Mouse (Mus musculus) cortical plate, adult 2 months (tissue): ENCODE results near the gene 0610010K14Rik.

ENCODE experiments used
- CTCF ChIP-seq: fragments of 200-500 bp; IDR thresholded peaks from 2 replicates; pipeline ENCODE4 v1.5.1; 2011; ENCODE audit warnings: mild to moderate bottlenecking, control low read depth, low read length; ENCODE audit not compliant: insufficient read depth; ENCODE audit errors: extremely low read depth
- POLR2A ChIP-seq: fragments of 200-500 bp; IDR thresholded peaks from 2 replicates; pipeline ENCODE4 v1.6.1; 2011; ENCODE audit warnings: mild to moderate bottlenecking, low read length, control low read depth; ENCODE audit not compliant: insufficient read depth; ENCODE audit errors: extremely low read depth

DNA sequence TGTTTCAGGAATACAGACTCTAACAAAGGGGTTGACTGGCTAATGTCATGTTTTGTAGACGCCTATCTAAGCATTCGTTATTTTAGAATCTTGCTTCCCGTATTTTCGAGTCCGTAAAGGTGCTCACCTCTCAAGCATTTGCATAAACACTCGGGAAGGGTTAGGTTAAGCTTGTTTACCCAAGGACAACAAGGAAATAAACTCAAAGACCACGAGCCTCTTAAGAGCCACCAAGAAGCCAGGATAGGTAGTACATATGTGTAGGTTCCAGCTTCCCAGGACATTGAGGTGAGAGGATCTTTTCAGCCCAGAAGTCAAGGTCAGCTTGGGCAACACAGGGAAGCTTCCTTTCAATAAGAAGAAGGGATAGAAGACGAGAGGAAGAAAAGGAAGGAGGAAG, 38.6 kb downstream of the 0610010K14Rik start:
- TF ChIP-seq POLR2A (no peak), CTCF (no peak)
